In the genomic region with DNA sequence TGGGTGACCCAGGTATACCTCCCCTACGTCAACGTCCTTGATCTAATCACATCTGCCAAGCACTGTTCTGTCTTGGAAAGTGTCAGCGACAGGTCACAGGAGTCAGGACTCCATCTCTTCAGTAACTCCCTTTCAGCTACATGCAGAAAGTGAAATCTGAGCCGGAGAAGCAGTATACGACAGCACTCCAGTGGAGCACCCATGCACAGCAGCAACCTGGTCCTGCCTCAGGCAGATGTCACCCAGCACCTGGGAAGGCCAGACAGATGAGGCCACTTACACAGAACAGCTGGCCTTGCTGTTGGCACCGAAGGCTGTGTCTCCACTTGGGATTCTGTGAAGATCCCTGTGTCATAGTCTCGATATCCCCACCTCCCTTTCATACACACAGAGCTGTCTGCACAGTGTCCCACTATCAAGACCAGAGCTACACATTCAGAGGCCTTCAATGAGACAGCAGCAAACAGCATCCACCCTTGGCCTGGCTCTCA, we compare ENCODE assay signal across 24 mouse cellular contexts.
A peak's percentile ranks its signal among the peaks of the same experiment; 100 is the strongest.
DNase-seq lines count a peak whose midpoint lies in the region; ATAC-seq and TF ChIP-seq lines count a peak whose summit lies in the region.
"Had no signal": no experiment of that assay in that cellular context is flagged by ENCODE, and none has a peak within 500 bp of the region (broad histone marks: within the 10 kb centered on the region; RNA-seq: fewer than 3 reads in every experiment).

No protein-coding gene starts in this region.

- H3K9me3 ChIP-seq in forebrain, embryonic 11.5 days (ENCODE audit: control insufficient read depth, low read length) = no peaks in the 10 kb centered on the region
- H3K9me3 ChIP-seq in forebrain, postnatal 0 days (ENCODE audit: low read length) = no peaks in the 10 kb centered on the region
- no peaks in the 10 kb centered on the region for H3K9me3 ChIP-seq in kidney, embryonic 14.5 days (ENCODE audit: control insufficient read depth, low read length)
- H3K9me3 ChIP-seq: forebrain, embryonic 10.5 days; heart, embryonic 12.5 days; heart, embryonic 15.5 days had no signal

- no peak for TF ChIP-seq EP300 in heart, adult 2 months (IDR thresholded peaks at IDR 0.05; ENCODE audit: insufficient read depth, low read depth, low read length)

- H3K36me3 ChIP-seq in forebrain, embryonic 11.5 days (ENCODE audit: control insufficient read depth, insufficient read depth, low read length) = no peaks in the 10 kb centered on the region
- H3K36me3 ChIP-seq in forebrain, postnatal 0 days (ENCODE audit: insufficient read depth) = no peaks in the 10 kb centered on the region
- no peaks in the 10 kb centered on the region for H3K36me3 ChIP-seq in heart, adult 2 months (ENCODE audit: control insufficient read depth, insufficient read depth, low read length)
- no peaks in the 10 kb centered on the region for H3K36me3 ChIP-seq in kidney, embryonic 14.5 days (ENCODE audit: control insufficient read depth, insufficient read depth, low read length)
- no peaks in the 10 kb centered on the region for H3K36me3 ChIP-seq in kidney, adult 2 months (ENCODE audit: control insufficient read depth, insufficient read depth, low read length)
- H3K36me3 ChIP-seq: forebrain, embryonic 10.5 days; heart, embryonic 12.5 days; heart, embryonic 15.5 days had no signal

- peak; percentile 48 for DNase-seq in forebrain, embryonic 11.5 days (ENCODE audit: low spot score)
- no peak for DNase-seq in forebrain, postnatal 0 days
- DNase-seq in heart, adult 2 months = no peak
- no peak for DNase-seq in heart, postnatal 14 days
- DNase-seq in kidney, adult 2 months = no peak
- DNase-seq in testis, postnatal 10 days (ENCODE audit: low spot score) = no peak
- DNase-seq: adrenal gland, adult 2 months; adrenal gland, postnatal 14 days; cerebellum, adult 11 months; cerebellum, adult 8-10 months; cerebellum, postnatal 36 days; gastrocnemius, postnatal 10 days; heart, postnatal 4 days; kidney, adult 18-20 months had no signal

- H3K4me1 ChIP-seq in forebrain, embryonic 11.5 days (replicated peaks; ENCODE audit: control insufficient read depth, insufficient read depth, low read length) = no peaks in the 10 kb centered on the region
- no peaks in the 10 kb centered on the region for H3K4me1 ChIP-seq in forebrain, postnatal 0 days (ENCODE audit: insufficient read depth)
- peaks cover 25% of the 10 kb centered on the region for H3K4me1 ChIP-seq in heart, adult 2 months (ENCODE audit: control insufficient read depth, insufficient read depth, low read length)
- no peaks in the 10 kb centered on the region for H3K4me1 ChIP-seq in kidney, embryonic 14.5 days (ENCODE audit: control insufficient read depth, insufficient read depth, low read length)
- no peaks in the 10 kb centered on the region for H3K4me1 ChIP-seq in kidney, adult 2 months (ENCODE audit: control insufficient read depth, insufficient read depth, low read length)

- H3K4me3 ChIP-seq in forebrain, embryonic 11.5 days (ENCODE audit: low read depth, low read length) = no peak overlapping the region
- H3K4me3 ChIP-seq in forebrain, postnatal 0 days (ENCODE audit: low read depth, low read length) = no peak overlapping the region
- no peak overlapping the region for H3K4me3 ChIP-seq in heart, adult 2 months
- H3K4me3 ChIP-seq in kidney, embryonic 14.5 days (ENCODE audit: low read length) = no peak overlapping the region
- H3K4me3 ChIP-seq in kidney, adult 2 months (ENCODE audit: insufficient read depth, low read depth, low read length) = no peak overlapping the region
- H3K4me3 ChIP-seq: forebrain, embryonic 10.5 days; heart, embryonic 12.5 days; heart, embryonic 15.5 days had no signal

- no peak for TF ChIP-seq CTCF in forebrain, postnatal 0 days (IDR thresholded peaks at IDR 0.05; ENCODE audit: low read depth)
- TF ChIP-seq CTCF in heart, adult 2 months (IDR thresholded peaks at IDR 0.05) = peak; percentile 30
- TF ChIP-seq CTCF in kidney, adult 2 months (conservative IDR thresholded peaks at IDR 0.05; ENCODE audit: insufficient read depth, insufficient read length, low read depth, low read length) = no peak

- H3K27me3 ChIP-seq in forebrain, embryonic 11.5 days (ENCODE audit: control insufficient read depth, insufficient read depth, low read length) = no peaks in the 10 kb centered on the region
- H3K27me3 ChIP-seq in forebrain, postnatal 0 days (ENCODE audit: insufficient read depth, low read length) = no peaks in the 10 kb centered on the region
- H3K27me3 ChIP-seq in heart, adult 2 months (ENCODE audit: control insufficient read depth, insufficient read depth, low read length) = no peaks in the 10 kb centered on the region
- no peaks in the 10 kb centered on the region for H3K27me3 ChIP-seq in kidney, embryonic 14.5 days (ENCODE audit: control insufficient read depth, insufficient read depth, low read length)
- H3K27me3 ChIP-seq in kidney, adult 2 months (replicated peaks; ENCODE audit: control insufficient read depth, insufficient read depth, low read length) = no peaks in the 10 kb centered on the region
- H3K27me3 ChIP-seq: heart, embryonic 12.5 days; heart, embryonic 15.5 days had no signal

- WGBS in forebrain, embryonic 11.5 days = 86% methylated on average over 7 of the region's 7 CpGs
- 90% methylated on average over 7 of the region's 7 CpGs for WGBS in forebrain, postnatal 0 days
- WGBS in heart, adult 2 months = 63% methylated on average over 7 of the region's 7 CpGs
- 54% methylated on average over 7 of the region's 7 CpGs for WGBS in kidney, embryonic 14.5 days
- 63% methylated on average over 7 of the region's 7 CpGs for WGBS in kidney, adult 2 months

- intact Hi-C loops in heart, adult 2 months (cut with DNase I) = loop anchor here (1.0 to 5.0 kb wide), 4 partner anchors 40 to 95 kb away; partner anchors contain the start of gene Adamts2
- intact Hi-C loops in heart, postnatal 14 days (cut with DNase I) = loop anchor here (5.0 kb wide), 5 partner anchors 40 to 95 kb away; partner anchors contain the start of gene Adamts2

- H3K27ac ChIP-seq in forebrain, embryonic 11.5 days (ENCODE audit: low read depth, low read length) = no peak overlapping the region
- H3K27ac ChIP-seq in forebrain, postnatal 0 days (ENCODE audit: low read depth, low read length) = no peak overlapping the region
- H3K27ac ChIP-seq in heart, adult 2 months = peak overlapping the region; percentile 67
- H3K27ac ChIP-seq in kidney, embryonic 14.5 days (ENCODE audit: low read depth, low read length) = no peak overlapping the region
- H3K27ac ChIP-seq in kidney, adult 2 months (ENCODE audit: insufficient read depth, low read depth, low read length) = no peak overlapping the region
- H3K27ac ChIP-seq: forebrain, embryonic 10.5 days; hindbrain, embryonic 14.5 days; hindbrain, postnatal 0 days had no signal

- no peak for TF ChIP-seq POLR2A in heart, adult 2 months (IDR thresholded peaks at IDR 0.05; ENCODE audit: insufficient read depth, low read depth, low read length)
- TF ChIP-seq POLR2A in kidney, adult 2 months (IDR thresholded peaks at IDR 0.05; ENCODE audit: low read depth, low read length) = no peak

- H3K79me2 ChIP-seq in heart, adult 2 months (replicated peaks; ENCODE audit: control insufficient read depth, insufficient read depth, low read length) = no peaks in the 10 kb centered on the region

- no peak overlapping the region for H3K4me2 ChIP-seq in forebrain, embryonic 11.5 days (ENCODE audit: low read depth, low read length, severe bottlenecking)
- H3K4me2 ChIP-seq in forebrain, postnatal 0 days (ENCODE audit: low read depth) = no peak overlapping the region
- no peak overlapping the region for H3K4me2 ChIP-seq in kidney, embryonic 14.5 days (replicated peaks; ENCODE audit: low read depth, low read length)
- H3K4me2 ChIP-seq: heart, embryonic 12.5 days; heart, embryonic 15.5 days; hindbrain, embryonic 14.5 days had no signal

- no peak for ATAC-seq in forebrain, embryonic 11.5 days (replicated peaks; ENCODE audit: low FRiP score)
- no peak for ATAC-seq in forebrain, postnatal 0 days
- ATAC-seq in kidney, embryonic 14.5 days (ENCODE audit: low FRiP score, low TSS enrichment) = 0 out of 2 replicates have a peak, but pooled peaks have one; percentile 20
- ATAC-seq: CD4-positive, CD25-positive, alpha-beta regulatory T cell, adult 4 months; forebrain, embryonic 14.5 days; inflammation-experienced regulatory T-cells, adult 6 months; intestine, embryonic 16.5 days had no signal

- no peak overlapping the region for H3K9ac ChIP-seq in forebrain, embryonic 11.5 days (ENCODE audit: low read length)
- H3K9ac ChIP-seq in forebrain, postnatal 0 days = no peak overlapping the region
- H3K9ac ChIP-seq in heart, adult 2 months (ENCODE audit: low read depth, low read length) = no peak overlapping the region
- H3K9ac ChIP-seq in kidney, embryonic 14.5 days (ENCODE audit: low read depth, low read length) = no peak overlapping the region
- H3K9ac ChIP-seq: heart, embryonic 12.5 days; heart, embryonic 15.5 days; hindbrain, embryonic 14.5 days had no signal
